17 mouse cellular contexts compared by ENCODE assay signal in genomic region chr7:126967361-126967760, GRCm38 (mm10). TPM values are rescaled to one million over a fixed set of nuclear protein-coding genes. Genes with fewer than 3 reads are reported as not detected.
"Had no signal": no experiment of that assay in that cellular context is flagged by ENCODE, and none has a peak within 500 bp of the region (broad histone marks: within the 10 kb centered on the region; RNA-seq: fewer than 3 reads in every experiment).

No protein-coding gene starts in this region.

- H3K4me1 ChIP-seq: midbrain, embryonic 13.5 days; neural tube, embryonic 15.5 days had no signal

- H3K27ac ChIP-seq: kidney, postnatal 0 days; layer of hippocampus, adult 2 months; limb, embryonic 15.5 days; liver, embryonic 14.5 days; midbrain, embryonic 13.5 days; neural tube, embryonic 15.5 days had no signal

- H3K36me3 ChIP-seq: limb, embryonic 15.5 days had no signal

- DNase-seq: kidney, adult 8-10 months; kidney, postnatal 36 days; lung, adult 18-20 months; retina, postnatal 1 day; right cerebral cortex, postnatal 4 days; spleen, adult 18-20 months; thymus, postnatal 4 days had no signal

- H3K9ac ChIP-seq: limb, embryonic 15.5 days; liver, embryonic 14.5 days; midbrain, embryonic 13.5 days; neural tube, embryonic 15.5 days had no signal

- H3K9me3 ChIP-seq: limb, embryonic 15.5 days; midbrain, embryonic 13.5 days; neural tube, embryonic 15.5 days had no signal

- H3K4me3 ChIP-seq: layer of hippocampus, adult 2 months; limb, embryonic 15.5 days; midbrain, embryonic 13.5 days; myocyte; neural tube, embryonic 15.5 days had no signal

- H3K4me2 ChIP-seq: limb, embryonic 15.5 days; midbrain, embryonic 13.5 days; neural tube, embryonic 15.5 days had no signal

- ATAC-seq: midbrain, embryonic 13.5 days had no signal

RNA-seq across cellular contexts. Expression of gene Cdiptos, which starts 8.5 kb away (rescaled TPM):
- total RNA-seq: layer of hippocampus, adult 2 months; left cerebral cortex, postnatal 36 days; midbrain, postnatal 0 days had no signal

RNA-seq across cellular contexts. Expression of gene Asphd1, which starts 18.0 kb away (rescaled TPM):
- total RNA-seq: megakaryocyte-erythroid progenitor cell, adult 5-6 weeks had no signal
- polyA plus RNA-seq: kidney, postnatal 0 days; limb, embryonic 15.5 days; liver, embryonic 14.5 days had no signal
